Comparison of ENCODE assay signal across 9 mouse cellular contexts in the genomic region with DNA sequence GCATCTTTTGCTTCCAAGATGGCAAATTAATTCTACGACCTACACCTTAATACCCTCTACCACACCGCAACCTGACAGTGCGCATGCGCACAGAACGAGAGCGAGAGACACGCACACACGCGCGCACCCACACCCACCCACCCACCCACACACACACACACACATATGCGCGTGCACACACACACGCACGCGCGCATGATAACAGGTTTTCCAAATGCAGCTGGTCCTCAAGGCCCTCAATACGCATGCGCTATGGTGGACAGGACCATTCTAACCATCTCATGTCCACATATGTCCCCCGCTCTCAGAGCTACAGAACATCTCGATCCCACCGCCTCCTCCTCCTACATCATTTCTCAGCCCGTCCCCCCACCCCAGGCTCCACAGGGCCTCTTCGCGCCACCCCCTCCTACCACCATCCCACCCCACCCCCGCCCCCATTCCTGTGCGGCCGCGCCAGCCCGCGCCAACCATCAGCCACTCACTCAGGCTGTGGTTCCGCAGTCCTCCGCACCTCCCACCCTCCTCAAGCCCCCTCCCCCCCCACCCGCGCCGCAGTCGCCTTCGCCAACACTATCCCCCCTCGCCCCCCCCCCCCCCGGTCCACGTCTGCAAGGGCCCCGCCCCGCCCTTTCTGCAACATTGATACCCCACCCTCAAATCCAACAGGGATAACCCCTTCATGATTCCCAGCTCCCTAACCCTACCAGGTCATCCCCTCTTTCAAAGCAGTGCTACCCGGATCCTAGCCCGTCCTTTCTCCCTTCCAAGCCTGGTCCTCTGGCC. TPM values are rescaled to one million over a fixed set of nuclear protein-coding genes. Genes with fewer than 3 reads are reported as not detected.
A peak's percentile ranks its signal among the peaks of the same experiment; 100 is the strongest.
DNase-seq lines count a peak whose midpoint lies in the region; ATAC-seq and TF ChIP-seq lines count a peak whose summit lies in the region.
"Had no signal": no experiment of that assay in that cellular context is flagged by ENCODE, and none has a peak within 500 bp of the region (broad histone marks: within the 10 kb centered on the region; RNA-seq: fewer than 3 reads in every experiment).

No protein-coding gene starts in this region.

- H3K9me3 ChIP-seq in heart, embryonic 12.5 days (replicated peaks), result no peaks in the 10 kb centered on the region
- H3K9me3 ChIP-seq in forebrain, postnatal 0 days (ENCODE audit: low read length), result no peaks in the 10 kb centered on the region
- H3K9me3 ChIP-seq in midbrain, embryonic 16.5 days (replicated peaks; ENCODE audit: control insufficient read depth, low read length, poor library complexity, severe bottlenecking), result no peaks in the 10 kb centered on the region
- H3K9me3 ChIP-seq: G1E had no signal

- no peak for TF ChIP-seq CTCF in forebrain, postnatal 0 days (IDR thresholded peaks at IDR 0.05; ENCODE audit: low read depth)

- ATAC-seq in heart, embryonic 12.5 days (ENCODE audit: insufficient number of reproducible peaks, low FRiP score), result peak; percentile 29; the same call in 1 of the 2 replicates
- ATAC-seq in forebrain, postnatal 0 days, result peak; percentile 74
- ATAC-seq in midbrain, embryonic 16.5 days, result peak; percentile 72

- peak overlapping the region; percentile 71 for H3K4me2 ChIP-seq in heart, embryonic 12.5 days
- H3K4me2 ChIP-seq in forebrain, postnatal 0 days (ENCODE audit: low read depth), result peak overlapping the region; percentile 41
- H3K4me2 ChIP-seq in midbrain, embryonic 16.5 days (ENCODE audit: low read length), result peak overlapping the region; percentile 52

- no peak for DNase-seq in heart, adult 8-10 months (ENCODE audit: low spot score)
- peak; percentile 56 to 66 for DNase-seq in cerebellum, adult 18-20 months
- peak; percentile 85 for DNase-seq in forebrain, postnatal 0 days
- DNase-seq in left cerebral cortex, adult 11 months (ENCODE audit: low spot score), result peak; percentile 55
- peak; percentile 5 for DNase-seq in testis, postnatal 14 days (ENCODE audit: low spot score)
- no peak for DNase-seq in c-Kit-positive CD71-positive TER-119-positive erythroid progenitor cells, embryonic 14.5 days (ENCODE audit: low spot score)

- H3K27me3 ChIP-seq in heart, embryonic 12.5 days (replicated peaks), result no peaks in the 10 kb centered on the region
- H3K27me3 ChIP-seq in forebrain, postnatal 0 days (ENCODE audit: insufficient read depth, low read length), result no peaks in the 10 kb centered on the region
- no peaks in the 10 kb centered on the region for H3K27me3 ChIP-seq in midbrain, embryonic 16.5 days (ENCODE audit: control insufficient read depth, insufficient read depth, low read depth, low read length)

- H3K4me3 ChIP-seq in heart, embryonic 12.5 days, result peak overlapping the region; percentile 56
- H3K4me3 ChIP-seq in forebrain, postnatal 0 days (ENCODE audit: low read depth, low read length), result peak overlapping the region; percentile 54
- peak overlapping the region; percentile 59 for H3K4me3 ChIP-seq in midbrain, embryonic 16.5 days (ENCODE audit: low read depth, low read length)

- 0 out of 2 replicates have a peak, but pooled peaks cover 3% of the 10 kb centered on the region for H3K4me1 ChIP-seq in heart, embryonic 12.5 days (replicated peaks)
- H3K4me1 ChIP-seq in forebrain, postnatal 0 days (ENCODE audit: insufficient read depth), result no peaks in the 10 kb centered on the region
- H3K4me1 ChIP-seq in midbrain, embryonic 16.5 days (ENCODE audit: control insufficient read depth, insufficient read depth, low read length), result peaks cover 4% of the 10 kb centered on the region; the same call in 1 of the 2 replicates

- peak overlapping the region; percentile 41; the same call in 1 of the 2 replicates for H3K27ac ChIP-seq in heart, embryonic 12.5 days (ENCODE audit: poor library complexity, severe bottlenecking)
- H3K27ac ChIP-seq in forebrain, postnatal 0 days (ENCODE audit: low read depth, low read length), result peak overlapping the region; percentile 76
- H3K27ac ChIP-seq in midbrain, embryonic 16.5 days (ENCODE audit: low read length), result peak overlapping the region; percentile 83

- 36% methylated on average over 30 of the region's 44 CpGs for WGBS in heart, embryonic 12.5 days
- 37% methylated on average over 37 of the region's 44 CpGs for WGBS in forebrain, postnatal 0 days
- WGBS in midbrain, embryonic 16.5 days, result 35% methylated on average over 29 of the region's 44 CpGs

- peak overlapping the region; percentile 79 for H3K9ac ChIP-seq in heart, embryonic 12.5 days
- peak overlapping the region; percentile 61 for H3K9ac ChIP-seq in forebrain, postnatal 0 days
- H3K9ac ChIP-seq in midbrain, embryonic 16.5 days (ENCODE audit: low read depth, low read length), result peak overlapping the region; percentile 72

- H3K36me3 ChIP-seq in heart, embryonic 12.5 days, result peaks cover 31% of the 10 kb centered on the region
- H3K36me3 ChIP-seq in forebrain, postnatal 0 days (ENCODE audit: insufficient read depth), result peaks cover 5% of the 10 kb centered on the region; the same call in 1 of the 2 replicates
- H3K36me3 ChIP-seq in midbrain, embryonic 16.5 days (ENCODE audit: control insufficient read depth, insufficient read depth, low read length), result peaks cover 8% of the 10 kb centered on the region
- H3K36me3 ChIP-seq: G1E had no signal

RNA-seq across cellular contexts. Expression of a gene that starts 1.1 kb away (rescaled TPM):
- polyA plus RNA-seq in heart, embryonic 12.5 days (2016; fragmentation: Nextera tagmentation; extraction: Ambion mirVana), result 30.1 and 30.7 TPM in 2 replicates
- total RNA-seq in heart, adult 8-10 months (2022), result 1 to 10 TPM in 1 of 4 experiments, under 1 TPM in 3; 0.44 to 1.0 (median 0.54) TPM
- total RNA-seq in forebrain, postnatal 0 days (2014; rRNA removed), result 127 and 186 TPM in 2 replicates
- 51.8 and 61.8 TPM in 2 replicates for polyA plus RNA-seq in forebrain, postnatal 0 days (2015; fragmentation: Nextera tagmentation; extraction: Ambion mirVana)
- polyA plus RNA-seq in midbrain, embryonic 16.5 days (2015; fragmentation: Nextera tagmentation; extraction: Ambion mirVana), result 100 and 102 TPM in 2 replicates
- polyA plus RNA-seq: G1E had no signal

Comparison
In these comparisons a context has a peak if more than half of its experiments do, and no peak if none do; other contexts are left out.
1. DNase-seq: peak in cerebellum, adult 18-20 months (2 of 2), forebrain, postnatal 0 days (single experiment), left cerebral cortex, adult 11 months (single experiment) and testis, postnatal 14 days (single experiment); none in heart, adult 8-10 months (single experiment) and c-Kit-positive CD71-positive TER-119-positive erythroid progenitor cells, embryonic 14.5 days (single experiment).
2. Peak in every context shown above with its lines, with median percentiles within 50 percentile points of each other: ATAC-seq, H3K27ac ChIP-seq, H3K4me2 ChIP-seq, H3K4me3 ChIP-seq and H3K9ac ChIP-seq.